Mouse (Mus musculus): ENCODE results near the gene Hoxa1.

Hoxa1 gene

DNA sequence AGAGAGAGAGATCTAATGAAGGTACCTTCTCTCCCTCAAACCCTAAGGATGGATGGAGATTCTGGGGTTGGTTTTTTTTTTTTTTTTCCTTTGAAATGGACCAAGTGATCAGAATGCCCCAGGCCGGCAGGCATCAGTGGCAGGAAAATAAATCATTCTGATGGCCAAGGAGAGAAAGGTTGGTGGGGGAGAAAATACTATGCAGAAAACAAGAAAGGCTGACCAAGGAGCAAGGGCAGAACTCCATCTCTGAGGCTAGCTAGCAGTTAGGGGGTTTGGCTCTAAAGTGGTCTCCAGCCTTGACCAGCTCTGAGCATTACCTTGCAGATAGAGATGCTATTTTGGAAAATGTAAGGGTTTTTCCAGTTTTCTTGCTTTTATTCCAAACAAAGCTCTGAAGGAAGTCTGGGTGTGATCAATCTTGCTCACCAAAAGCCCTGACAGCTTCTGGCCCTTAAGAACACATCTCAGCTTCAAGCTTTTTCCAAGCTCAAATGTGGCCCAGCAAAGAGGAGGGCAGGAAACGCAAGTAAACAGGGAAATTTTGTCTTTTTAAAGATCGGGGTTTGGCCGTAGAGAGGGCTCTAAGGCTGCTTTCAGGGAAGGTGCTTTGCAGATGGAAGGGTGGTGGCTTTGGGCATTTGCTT is 8.4 kb upstream of the Hoxa1 start:
- Histone ChIP-seq H3K36me3 (ENCODE audit: insufficient read depth, low read length) (no peaks in the 10 kb centered on the region), H3K4me3 (replicated peaks; ENCODE audit: low read length) (no peak overlapping the region), H3K9me3 (ENCODE audit: low read length) (no peaks in the 10 kb centered on the region; the same call in 1 of the 2 replicates), H3K4me1 (replicated peaks; ENCODE audit: low read depth, low read length) (peaks cover 67% of the 10 kb centered on the region), H3K27me3 (ENCODE audit: insufficient read depth, low read length) (peaks cover 97% of the 10 kb centered on the region)
- TF ChIP-seq CTCF (conservative IDR thresholded peaks at IDR 0.05; ENCODE audit: low read length) (no peak), POU5F1 (IDR thresholded peaks at IDR 0.05; ENCODE audit: borderline replicate concordance, low read length) (no peak), NANOG (IDR thresholded peaks at IDR 0.05; ENCODE audit: borderline replicate concordance, low read length) (no peak)

DNA sequence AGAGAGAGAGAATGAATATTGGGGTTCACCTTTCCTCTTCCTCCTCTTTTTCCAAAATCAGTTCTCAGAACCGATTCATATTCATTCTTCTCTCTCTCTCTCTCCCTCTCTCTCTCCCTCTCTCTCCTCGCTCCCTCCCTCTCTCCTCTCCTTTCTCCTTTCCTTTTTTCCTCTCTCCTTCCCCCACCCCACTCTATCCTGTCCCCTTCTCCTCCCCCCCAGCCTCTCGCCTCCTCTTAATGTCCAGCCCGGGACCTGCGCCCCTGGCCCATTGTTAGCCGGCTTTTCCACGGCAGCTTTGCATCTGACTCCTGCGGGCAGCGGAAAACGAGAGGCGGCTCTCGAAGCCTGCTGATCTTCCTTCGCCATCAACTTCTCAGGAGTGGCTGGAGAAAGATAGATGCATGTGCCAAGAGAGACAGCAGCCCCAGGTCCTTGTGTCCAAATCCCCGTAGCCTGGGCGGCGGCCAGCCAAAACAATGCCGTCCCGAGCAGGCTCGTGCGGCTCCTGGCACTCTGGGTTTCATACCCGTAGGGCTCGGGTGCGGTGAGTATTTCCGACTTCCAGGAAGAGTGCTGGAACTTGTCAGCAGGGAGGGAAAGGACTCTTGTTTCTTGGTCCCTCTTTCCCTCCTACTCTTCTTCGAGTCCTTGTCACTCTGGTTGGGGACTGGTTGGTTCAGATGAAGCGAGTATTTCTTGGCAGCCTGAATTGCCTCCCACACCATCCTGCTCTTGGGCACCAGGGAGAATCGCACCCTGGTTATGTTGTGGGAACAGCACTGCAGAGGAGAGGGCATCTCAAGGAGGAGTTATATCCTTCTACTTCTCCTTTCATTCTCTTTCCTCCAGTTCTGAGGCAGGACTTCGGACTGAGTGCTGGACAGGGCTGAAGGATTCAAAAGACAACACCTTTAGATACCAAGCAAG is 7.6 kb upstream of the Hoxa1 start:
- no peaks in the 10 kb centered on the region for H3K36me3 ChIP-seq (ENCODE audit: insufficient read depth, low read length)
- no peak overlapping the region for H3K4me3 ChIP-seq (replicated peaks; ENCODE audit: low read length)
- H3K4me1 ChIP-seq (replicated peaks; ENCODE audit: low read depth, low read length): peaks cover 65% of the 10 kb centered on the region
- TF ChIP-seq CTCF (conservative IDR thresholded peaks at IDR 0.05; ENCODE audit: low read length) (no peak), POU5F1 (IDR thresholded peaks at IDR 0.05; ENCODE audit: borderline replicate concordance, low read length) (no peak), NANOG (IDR thresholded peaks at IDR 0.05; ENCODE audit: borderline replicate concordance, low read length) (no peak)
- peaks cover 95% of the 10 kb centered on the region for H3K27me3 ChIP-seq (ENCODE audit: insufficient read depth, low read length)
- no peaks in the 10 kb centered on the region; the same call in 1 of the 2 replicates for H3K9me3 ChIP-seq (ENCODE audit: low read length)

DNA sequence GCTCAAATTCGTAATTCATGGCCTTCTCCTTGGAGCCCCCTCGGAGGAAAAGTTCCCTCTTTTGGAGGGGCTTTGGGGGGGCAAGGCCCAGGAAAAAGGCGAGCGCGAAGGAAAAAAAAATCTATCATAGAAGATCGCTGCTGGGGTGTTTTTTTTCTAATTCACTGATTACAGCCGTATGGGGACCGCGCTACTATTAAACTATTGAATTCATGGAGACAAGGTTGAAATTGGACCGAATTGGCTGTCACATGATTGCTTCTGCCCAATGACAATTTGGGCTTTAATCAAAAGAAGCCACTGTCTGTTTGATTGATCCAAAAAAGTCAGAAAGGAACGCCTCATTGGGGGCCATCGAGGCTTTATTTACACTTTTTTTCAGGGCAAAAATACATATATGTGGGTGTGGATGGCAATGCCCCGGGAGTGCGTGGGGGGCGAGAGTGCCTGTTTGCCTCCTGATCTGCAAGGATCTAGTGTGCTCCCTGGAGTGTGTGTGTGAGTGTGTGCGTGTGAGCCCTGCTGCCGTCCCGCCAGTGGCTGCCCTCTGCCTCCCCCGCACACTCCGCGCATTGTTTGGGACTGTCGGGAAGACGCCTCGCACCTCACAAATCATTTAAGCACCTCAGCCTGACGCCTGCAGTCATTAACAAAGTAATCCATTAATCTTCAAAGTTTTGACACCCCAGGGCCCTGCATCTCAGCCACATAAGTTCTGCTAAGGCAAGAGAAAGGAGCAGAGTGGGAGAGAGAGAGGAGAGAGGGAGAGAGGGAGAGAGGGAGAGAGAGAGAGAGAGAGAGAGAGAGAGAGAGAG is 6.7 kb upstream of the Hoxa1 start, which contains the start of gene Hoxa2:
Gene Hoxa2, minus strand, starts transcription at position 206 of the 815 bp plus-strand sequence.
- Histone ChIP-seq H3K9me3 (ENCODE audit: low read length) (no peaks in the 10 kb centered on the region; the same call in 1 of the 2 replicates), H3K36me3 (ENCODE audit: insufficient read depth, low read length) (no peaks in the 10 kb centered on the region), H3K27me3 (ENCODE audit: insufficient read depth, low read length) (peaks cover 94% of the 10 kb centered on the region), H3K4me3 (replicated peaks; ENCODE audit: low read length) (peak within 1 kb of the TSS; percentile 56), H3K4me1 (replicated peaks; ENCODE audit: low read depth, low read length) (peaks cover 64% of the 10 kb centered on the region)
- TF ChIP-seq NANOG (IDR thresholded peaks at IDR 0.05; ENCODE audit: borderline replicate concordance, low read length) (no peak), CTCF (conservative IDR thresholded peaks at IDR 0.05; ENCODE audit: low read length) (no peak), POU5F1 (IDR thresholded peaks at IDR 0.05; ENCODE audit: borderline replicate concordance, low read length) (no peak)

DNA sequence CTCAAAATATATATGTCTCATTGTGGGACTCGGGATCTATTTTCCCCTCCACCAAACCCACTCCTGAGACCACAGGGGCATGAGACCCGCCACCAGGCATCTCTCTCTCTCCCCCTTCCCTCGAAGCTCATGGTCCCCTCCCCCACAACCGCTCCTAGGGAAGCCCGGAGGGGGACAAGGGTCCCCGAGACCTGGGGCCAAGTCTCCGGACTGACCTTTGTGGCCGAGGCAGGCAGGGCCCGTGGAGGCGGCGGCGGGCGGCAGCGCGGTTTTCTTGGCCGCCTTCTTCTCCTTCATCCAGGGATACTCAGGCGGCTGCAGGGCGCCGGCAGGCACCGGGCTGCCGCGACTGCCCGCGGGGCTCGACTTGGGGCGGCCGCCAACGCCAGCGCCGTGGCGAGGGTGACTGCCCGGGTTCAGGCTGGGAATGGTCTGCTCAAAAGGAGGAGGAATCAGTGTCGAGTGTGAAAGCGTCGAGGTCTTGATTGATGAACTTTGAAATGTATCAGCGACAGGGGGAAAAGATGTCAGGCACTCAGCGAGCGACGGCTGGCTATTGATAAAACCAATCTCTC is 6.0 kb upstream of the Hoxa1 start:
- Histone ChIP-seq H3K4me1 (replicated peaks; ENCODE audit: low read depth, low read length) (peaks cover 70% of the 10 kb centered on the region), H3K36me3 (ENCODE audit: insufficient read depth, low read length) (no peaks in the 10 kb centered on the region), H3K27me3 (ENCODE audit: insufficient read depth, low read length) (peaks cover 95% of the 10 kb centered on the region), H3K4me3 (replicated peaks; ENCODE audit: low read length) (peak overlapping the region; percentile 56), H3K9me3 (ENCODE audit: low read length) (no peaks in the 10 kb centered on the region; the same call in 1 of the 2 replicates)
- TF ChIP-seq POU5F1 (IDR thresholded peaks at IDR 0.05; ENCODE audit: borderline replicate concordance, low read length) (no peak), NANOG (IDR thresholded peaks at IDR 0.05; ENCODE audit: borderline replicate concordance, low read length) (no peak)

DNA sequence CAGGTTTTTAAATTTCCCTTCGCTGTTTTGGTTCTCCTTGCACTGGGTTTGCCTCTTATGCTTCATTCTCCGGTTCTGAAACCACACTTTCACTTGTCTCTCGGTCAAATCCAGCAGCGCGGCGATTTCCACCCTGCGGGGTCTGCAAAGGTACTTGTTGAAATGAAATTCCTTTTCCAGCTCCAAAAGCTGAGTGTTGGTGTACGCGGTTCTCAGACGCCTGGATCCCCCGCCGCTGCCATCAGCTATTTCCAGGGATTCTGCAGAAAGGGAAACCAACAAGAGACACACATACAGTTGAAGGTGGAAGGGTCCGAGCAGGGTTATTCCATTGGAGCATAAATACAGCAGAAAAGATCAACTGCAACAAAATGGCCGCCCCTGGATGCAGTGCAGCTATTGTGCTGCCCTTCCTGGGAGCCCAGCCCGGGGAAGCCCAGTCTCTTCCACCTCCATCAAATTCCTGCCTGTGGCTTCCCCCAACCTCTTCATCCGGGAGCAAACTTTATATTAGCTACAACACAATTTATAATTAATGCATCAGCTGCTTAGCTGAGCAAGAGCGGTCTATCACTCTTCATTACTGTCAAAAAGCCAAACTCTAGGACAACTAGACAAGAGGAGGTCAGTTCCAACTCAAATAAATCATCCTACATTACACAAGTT is 5.4 kb upstream of the Hoxa1 start:
- peaks cover 66% of the 10 kb centered on the region for H3K4me1 ChIP-seq (replicated peaks; ENCODE audit: low read depth, low read length)
- no peaks in the 10 kb centered on the region for H3K36me3 ChIP-seq (ENCODE audit: insufficient read depth, low read length)
- peaks cover 91% of the 10 kb centered on the region for H3K27me3 ChIP-seq (ENCODE audit: insufficient read depth, low read length)
- no peak for TF ChIP-seq POU5F1 (IDR thresholded peaks at IDR 0.05; ENCODE audit: borderline replicate concordance, low read length)
- no peak for TF ChIP-seq NANOG (IDR thresholded peaks at IDR 0.05; ENCODE audit: borderline replicate concordance, low read length)
- TF ChIP-seq CTCF (conservative IDR thresholded peaks at IDR 0.05; ENCODE audit: low read length): no peak
- peak overlapping the region; percentile 56; the same call in 1 of the 2 replicates for H3K4me3 ChIP-seq (replicated peaks; ENCODE audit: low read length)
- H3K9me3 ChIP-seq (ENCODE audit: low read length): no peaks in the 10 kb centered on the region; the same call in 1 of the 2 replicates

DNA sequence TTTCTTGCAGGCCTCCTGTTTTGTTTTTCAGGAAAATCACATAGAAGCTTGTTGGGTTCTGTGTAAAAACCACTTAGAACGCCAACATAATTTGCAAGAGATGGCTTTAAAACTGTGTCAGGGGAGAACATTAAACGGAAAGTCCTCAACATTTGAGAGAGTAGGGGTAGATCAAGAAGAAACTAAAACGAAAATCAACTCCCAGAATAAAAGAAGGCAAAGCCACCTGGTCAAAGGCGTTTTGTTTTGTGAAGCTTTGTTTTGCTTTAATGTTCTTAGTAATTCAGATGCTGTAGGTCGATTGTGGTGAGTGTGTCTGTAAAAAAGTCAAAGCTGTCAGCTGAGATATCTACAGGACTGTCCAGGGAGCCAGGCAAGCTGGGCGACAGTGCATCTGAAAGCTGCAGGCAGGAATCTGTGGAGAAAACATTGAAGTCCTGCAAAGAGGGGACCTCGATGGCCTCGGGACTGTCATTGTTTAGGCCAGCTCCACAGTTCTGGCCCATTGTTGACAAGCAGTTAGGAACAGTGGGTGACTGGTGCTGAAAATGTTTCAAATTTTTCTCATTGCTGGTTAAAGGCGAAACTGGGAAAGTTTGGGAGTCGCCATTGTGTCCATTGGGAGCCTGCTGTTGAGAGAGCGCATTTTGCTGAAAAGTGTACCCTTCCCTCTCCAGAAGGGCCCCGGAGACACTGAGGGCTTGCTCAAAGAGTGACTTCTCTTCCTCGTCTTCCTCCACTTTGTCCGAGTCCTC is 4.7 kb upstream of the Hoxa1 start:
- Histone ChIP-seq H3K9me3 (ENCODE audit: low read length) (no peaks in the 10 kb centered on the region), H3K27me3 (ENCODE audit: insufficient read depth, low read length) (peaks cover 87% of the 10 kb centered on the region), H3K4me1 (replicated peaks; ENCODE audit: low read depth, low read length) (peaks cover 62% of the 10 kb centered on the region), H3K36me3 (ENCODE audit: insufficient read depth, low read length) (no peaks in the 10 kb centered on the region), H3K4me3 (replicated peaks; ENCODE audit: low read length) (no peak overlapping the region)
- no peak for TF ChIP-seq POU5F1 (IDR thresholded peaks at IDR 0.05; ENCODE audit: borderline replicate concordance, low read length)

DNA sequence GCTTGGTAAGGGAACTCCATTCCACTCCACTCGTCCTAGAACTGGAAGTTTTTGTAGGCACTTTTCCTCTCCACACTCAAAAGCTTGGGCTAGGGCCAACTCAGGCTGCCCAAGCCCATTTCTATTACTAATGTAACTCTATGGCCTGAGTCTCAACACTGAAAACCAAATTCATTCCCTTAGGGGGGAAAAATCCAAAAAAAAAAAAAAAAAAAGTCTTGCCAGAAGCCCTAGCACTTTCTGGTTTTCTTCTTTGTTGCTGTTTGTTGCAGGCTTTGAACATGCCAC is 3.9 kb upstream of the Hoxa1 start:
- H3K36me3 ChIP-seq (ENCODE audit: insufficient read depth, low read length): no peaks in the 10 kb centered on the region
- no peak overlapping the region for H3K4me3 ChIP-seq (replicated peaks; ENCODE audit: low read length)
- TF ChIP-seq CTCF (conservative IDR thresholded peaks at IDR 0.05; ENCODE audit: low read length) (no peak), POU5F1 (IDR thresholded peaks at IDR 0.05; ENCODE audit: borderline replicate concordance, low read length) (no peak), NANOG (IDR thresholded peaks at IDR 0.05; ENCODE audit: borderline replicate concordance, low read length) (no peak)
- H3K27me3 ChIP-seq (ENCODE audit: insufficient read depth, low read length): peaks cover 87% of the 10 kb centered on the region
- H3K9me3 ChIP-seq (ENCODE audit: low read length): no peaks in the 10 kb centered on the region
- peaks cover 66% of the 10 kb centered on the region for H3K4me1 ChIP-seq (replicated peaks; ENCODE audit: low read depth, low read length)
